Mouse (Mus musculus) left cerebral cortex, adult 2 months (tissue): ENCODE results near the gene Btbd16. TPM values are rescaled to one million over a fixed set of nuclear protein-coding genes. Genes with fewer than 3 reads are reported as not detected.

ENCODE experiments used
- DNase-seq, 2 experiments: peaks; one replicate each; pipeline ENCODE4 v3.0.0; 2021 to 2022; ENCODE audit warnings: low spot score in 2 of 2, mixed read lengths in 1 of 2; ENCODE audit errors: extremely low spot score in 1 of 2
- H3K27ac ChIP-seq: fragments of 200-600 bp; 2 replicates; pipeline ENCODE4 v1.8.1; 2022
- H3K4me3 ChIP-seq: fragments of 200-600 bp; 2 replicates; pipeline ENCODE4 v1.8.1; 2022
- CTCF ChIP-seq: fragments of 200-600 bp; IDR thresholded peaks from 2 replicates; pipeline ENCODE4 v1.8.1; 2022; ENCODE audit warnings: antibody characterized with exemption, mild to moderate bottlenecking, moderate library complexity
- intact Hi-C: fragments of 180-260 bp; cut with DNase I; formaldehyde crosslinking; loops from one replicate; pipeline ENCODE4 v1.15.1; 2025
- total RNA-seq, 2 experiments: library from RNA; stranded (reverse); gene quantifications; 2 replicates each; pipeline ENCODE4 v1.2.3; 2021

Btbd16 gene
- total RNA-seq, 2 experiments from 2014 or later = 0.23 to 0.56 TPM

- TF ChIP-seq CTCF = peak; percentile 72
- intact Hi-C loops = loop anchor here (5.0 kb wide), 2 partner anchors 54 to 289 kb away; no protein-coding TSS in a partner anchor
- Histone ChIP-seq H3K27ac (no peak overlapping the region), H3K4me3 (no peak overlapping the region)
- no peak for DNase-seq
These were observed 568 bp upstream of the Btbd16 start for GRCm38 (mm10) chr7:130773171-130773830.

DNA sequence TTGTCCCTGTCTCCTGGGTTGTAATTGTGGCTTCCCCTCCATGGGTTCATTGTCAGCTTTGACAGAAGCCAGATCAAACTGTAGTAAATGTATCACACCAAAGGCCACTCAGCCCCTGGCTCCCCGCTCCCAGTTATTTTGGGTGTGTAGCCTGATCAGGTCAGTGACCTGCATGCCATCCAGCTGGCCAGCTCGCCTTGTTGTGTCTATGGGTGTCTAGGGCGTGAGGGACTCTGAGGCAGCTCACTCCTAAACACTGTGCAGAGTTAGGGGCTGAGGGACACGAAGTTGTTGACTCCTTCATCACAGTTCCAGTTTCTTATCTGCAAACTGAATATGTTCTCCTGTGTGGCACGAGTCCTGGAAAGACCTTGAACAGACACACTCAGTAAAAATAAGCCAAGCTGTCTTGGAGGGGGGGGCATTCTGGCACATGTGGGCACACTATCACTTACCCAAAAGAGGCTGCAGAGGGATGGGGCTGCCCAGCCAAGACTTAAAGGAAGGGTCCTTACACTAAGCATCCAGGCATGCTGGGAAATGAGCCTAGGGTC, 7.1 kb downstream of the Btbd16 start:
- no peak overlapping the region for H3K4me3 ChIP-seq
- no peak for TF ChIP-seq CTCF
- intact Hi-C loops = no loop called here
- DNase-seq = no peak
- H3K27ac ChIP-seq = no peak overlapping the region

GRCm38 (mm10) chr7:130782501-130783050, 8.7 kb downstream of the Btbd16 start:
- TF ChIP-seq CTCF = no peak
- H3K27ac ChIP-seq = no peak overlapping the region
- H3K4me3 ChIP-seq = no peak overlapping the region
- DNase-seq = no peak
- intact Hi-C loops = no loop called here

DNA sequence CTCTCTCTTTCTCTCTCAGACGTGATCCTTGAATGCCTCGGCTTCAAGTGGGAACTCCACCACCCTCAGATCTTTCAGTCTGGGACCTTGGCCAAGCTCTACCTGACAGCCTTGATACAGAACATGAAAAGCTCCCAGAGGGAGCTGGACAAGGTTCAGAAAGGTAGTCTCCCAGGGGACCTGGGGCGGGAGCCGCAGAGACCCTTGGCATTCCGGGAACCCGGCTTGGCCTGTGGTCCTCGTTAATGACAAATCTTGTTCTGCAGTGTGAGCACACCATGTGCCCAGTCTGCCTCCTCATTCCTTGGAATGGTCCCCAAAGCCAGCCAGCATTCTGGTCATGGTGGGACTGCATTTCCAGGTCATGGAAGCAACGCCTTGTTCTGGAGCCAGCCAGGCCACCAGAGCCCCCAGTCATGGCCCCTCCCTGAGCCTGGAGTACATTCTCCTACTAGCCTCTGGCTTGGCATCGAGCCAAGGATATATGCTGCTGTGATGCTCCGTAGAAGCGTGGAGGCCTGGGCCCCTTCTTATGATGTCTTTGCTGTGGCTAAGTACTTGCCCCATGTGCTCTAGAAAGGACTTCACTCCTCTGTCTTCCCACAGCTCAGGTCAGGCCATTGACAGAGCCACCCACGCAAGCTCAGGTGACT, 12.2 kb downstream of the Btbd16 start:
- DNase-seq = no peak
- intact Hi-C loops = no loop called here
- H3K27ac ChIP-seq = no peak overlapping the region
- TF ChIP-seq CTCF = no peak
- H3K4me3 ChIP-seq = no peak overlapping the region

- no peak overlapping the region for H3K4me3 ChIP-seq
- H3K27ac ChIP-seq = no peak overlapping the region
- no peak for DNase-seq
- no peak for TF ChIP-seq CTCF
- intact Hi-C loops = no loop called here
These were observed 12.8 kb downstream of the Btbd16 start for GRCm38 (mm10) chr7:130786708-130787107.

DNA sequence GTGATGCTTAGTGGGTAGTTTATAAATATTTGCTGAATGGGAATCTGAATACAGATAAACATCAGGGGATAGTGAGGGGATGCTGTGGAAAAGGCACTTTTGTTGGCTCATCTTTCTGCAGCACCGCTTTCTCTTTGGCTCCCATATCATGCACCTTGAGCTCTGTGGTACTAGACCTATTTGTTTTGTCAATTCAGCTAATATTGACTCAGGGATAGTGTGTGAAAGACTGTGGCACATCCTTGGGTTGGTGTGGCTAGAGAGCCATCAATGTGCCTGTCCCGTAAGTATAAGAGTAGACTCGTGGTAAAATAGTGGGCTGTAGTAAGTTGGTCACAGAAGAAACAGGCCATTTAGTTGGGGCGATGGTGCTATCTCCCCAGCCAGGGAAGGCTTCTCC, 13.7 kb downstream of the Btbd16 start:
- H3K27ac ChIP-seq = no peak overlapping the region
- H3K4me3 ChIP-seq = no peak overlapping the region
- TF ChIP-seq CTCF = no peak
- DNase-seq = no peak
- intact Hi-C loops = no loop called here

GRCm38 (mm10) chr7:130788950-130789349, 15.1 kb downstream of the Btbd16 start:
- no peak for DNase-seq
- TF ChIP-seq CTCF = no peak
- Histone ChIP-seq H3K27ac (no peak overlapping the region), H3K4me3 (no peak overlapping the region)
- intact Hi-C loops = no loop called here

DNA sequence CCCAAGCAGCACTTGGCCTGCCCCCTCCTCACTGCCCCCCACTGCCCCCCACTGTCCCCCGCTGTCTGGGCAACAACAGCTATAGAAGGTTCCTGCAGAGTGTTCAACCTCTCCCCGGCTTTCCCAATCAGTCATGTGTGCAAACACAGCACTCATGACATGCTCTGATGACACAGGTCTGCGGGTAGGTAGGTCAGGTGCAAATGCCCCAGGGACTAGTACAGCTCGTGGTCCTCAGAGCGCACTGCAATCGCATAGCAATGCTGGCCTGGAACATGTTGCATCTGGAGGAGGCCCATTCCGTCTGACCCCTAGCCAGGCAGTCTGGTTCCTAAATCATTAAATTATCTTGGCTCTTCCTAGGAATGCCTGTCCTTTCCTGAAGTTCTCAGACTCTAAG, 15.6 kb downstream of the Btbd16 start:
- DNase-seq = no peak
- no peak overlapping the region for H3K27ac ChIP-seq
- H3K4me3 ChIP-seq = no peak overlapping the region
- TF ChIP-seq CTCF = no peak
- intact Hi-C loops = no loop called here

- DNase-seq = no peak
- intact Hi-C loops = no loop called here
- Histone ChIP-seq H3K27ac (no peak overlapping the region), H3K4me3 (no peak overlapping the region)
- no peak for TF ChIP-seq CTCF
These were observed 19.8 kb downstream of the Btbd16 start for GRCm38 (mm10) chr7:130793671-130794070.

DNA sequence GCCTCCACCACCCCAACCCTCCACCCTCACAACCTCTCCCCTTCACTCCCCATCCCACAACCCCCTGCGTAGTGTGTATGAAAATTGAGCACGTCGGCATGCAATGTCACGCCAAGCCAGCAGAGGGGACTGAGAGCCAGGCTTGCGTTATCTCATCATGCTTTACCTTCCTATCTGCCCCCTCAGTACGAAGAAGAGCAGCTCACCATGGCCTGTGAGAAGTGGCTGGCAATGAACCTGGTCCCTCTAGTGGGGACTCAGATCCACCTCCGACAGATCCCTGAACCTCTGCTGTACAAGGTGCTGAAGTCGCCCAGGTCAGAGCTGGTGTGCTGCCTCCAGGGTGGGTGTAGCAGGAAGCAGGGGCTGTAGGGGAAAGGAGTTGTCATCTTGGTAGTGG, 22.9 kb downstream of the Btbd16 start:
- no peak overlapping the region for H3K4me3 ChIP-seq
- TF ChIP-seq CTCF = peak; percentile 32
- no peak for DNase-seq
- intact Hi-C loops = no loop called here
- no peak overlapping the region for H3K27ac ChIP-seq

DNA sequence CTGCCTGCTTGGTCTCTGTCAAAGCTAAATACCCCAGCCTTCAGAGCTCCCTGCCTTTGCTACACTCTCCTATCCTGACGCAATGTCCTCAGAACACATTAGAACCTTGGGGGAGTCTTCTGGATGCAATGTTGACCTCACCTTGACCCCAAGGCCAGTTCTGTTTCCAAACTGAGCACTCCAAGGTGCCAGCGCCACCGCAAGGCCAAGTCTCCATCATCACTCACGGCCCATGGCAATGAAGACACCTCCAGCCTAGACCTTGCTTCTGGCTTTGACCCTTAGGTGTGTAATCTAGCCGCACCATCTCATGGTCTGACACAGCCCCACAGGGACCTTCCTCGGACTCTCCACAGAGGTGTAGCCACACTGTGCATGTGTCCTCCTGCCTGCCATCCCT, 23.7 kb downstream of the Btbd16 start:
- no peak overlapping the region for H3K4me3 ChIP-seq
- no peak overlapping the region for H3K27ac ChIP-seq
- intact Hi-C loops = no loop called here
- TF ChIP-seq CTCF = no peak
- DNase-seq = no peak

GRCm38 (mm10) chr7:130799418-130799817, 25.5 kb downstream of the Btbd16 start:
- Histone ChIP-seq H3K27ac (no peak overlapping the region), H3K4me3 (no peak overlapping the region)
- intact Hi-C loops = no loop called here
- DNase-seq = no peak
- no peak for TF ChIP-seq CTCF
